ENCODE assay signal across 9 mouse cellular contexts in the genomic region with DNA sequence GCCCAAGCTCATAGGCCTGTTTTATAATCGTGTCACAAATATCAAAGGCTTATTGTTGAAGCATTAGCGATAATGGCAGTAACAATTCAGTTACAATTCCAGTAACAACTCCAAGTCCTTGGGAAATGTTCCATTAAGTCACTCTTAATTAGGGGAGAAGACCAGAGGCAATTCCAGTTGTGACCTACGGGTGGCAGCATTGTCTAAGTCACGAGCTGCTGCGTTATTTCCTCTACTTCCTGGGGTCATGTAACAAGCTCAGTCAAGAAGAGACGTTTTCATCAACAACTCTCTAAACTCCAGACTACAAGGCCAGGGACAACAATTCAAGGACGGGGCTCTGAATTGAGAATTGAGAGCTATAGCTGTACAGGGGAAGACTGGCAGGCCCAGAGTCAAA. TPM values are rescaled to one million over a fixed set of nuclear protein-coding genes. Genes with fewer than 3 reads are reported as not detected.
DNase-seq lines count a peak whose midpoint lies in the region; ATAC-seq and TF ChIP-seq lines count a peak whose summit lies in the region.
"Had no signal": no experiment of that assay in that cellular context is flagged by ENCODE, and none has a peak within 500 bp of the region (broad histone marks: within the 10 kb centered on the region; RNA-seq: fewer than 3 reads in every experiment).

No protein-coding gene starts in this region.

- no peak for TF ChIP-seq POLR2A in CH12.LX (IDR thresholded peaks at IDR 0.05; ENCODE audit: low read depth, low read length)

- peak; percentile 60 for DNase-seq in CH12.LX (ENCODE audit: extremely low read depth)
- peak; percentile 56 to 91 for DNase-seq in adrenal gland, adult (ENCODE audit: inconsistent age in 2 of 2, low spot score in 1 of 2)
- DNase-seq in gastrocnemius, postnatal 10 days: peak; percentile 78
- peak; percentile 68 to 84 for DNase-seq in kidney, postnatal 25 days
- peak; percentile 50 to 66 for DNase-seq in lung, adult 18-20 months
- peak; percentile 93 for DNase-seq in retina, embryonic 14.5 days (ENCODE audit: low spot score)
- peak; percentile 82 for DNase-seq in thymus, postnatal 4 days

- peak; percentile 87 to 94 for TF ChIP-seq CTCF in CH12.LX (conservative IDR thresholded peaks at IDR 0.05 in 1 of 2, IDR thresholded peaks at IDR 0.05 in 1 of 2; ENCODE audit: low read depth in 2 of 2, low read length in 2 of 2)

- H3K36me3 ChIP-seq in CH12.LX (replicated peaks in 1 of 2; ENCODE audit: control insufficient read depth in 1 of 2, insufficient read depth in 1 of 2, low read length in 1 of 2): no peaks in the 10 kb centered on the region
- H3K36me3 ChIP-seq: limb, embryonic 13.5 days had no signal

- no peaks in the 10 kb centered on the region for H3K4me1 ChIP-seq in CH12.LX (ENCODE audit: control insufficient read depth in 1 of 2, insufficient read depth in 2 of 2)
- H3K4me1 ChIP-seq: limb, embryonic 13.5 days had no signal

- peak; percentile 98 for ATAC-seq in common myeloid progenitor, adult 5-6 weeks (replicated peaks; ENCODE audit: low read depth, poor library complexity, severe bottlenecking)

- in situ Hi-C loops in CH12.LX (cut with MboI; ENCODE audit: low pct_ligation_motif_present, low pct_unique_long_range_greater_than_20kb, low sequenced_read_pairs): loop anchor here (5.0 kb wide), 1 partner anchor 227 kb away; no protein-coding TSS in a partner anchor

- H3K27ac ChIP-seq in CH12.LX (ENCODE audit: insufficient read depth, low read depth): no peak overlapping the region
- H3K27ac ChIP-seq: limb, embryonic 13.5 days had no signal

- TF ChIP-seq RAD21 in CH12.LX (IDR thresholded peaks at IDR 0.05; ENCODE audit: low read depth, low read length): peak; percentile 97

- no peak overlapping the region for H3K4me2 ChIP-seq in CH12.LX (ENCODE audit: insufficient read depth, low read depth, poor library complexity, severe bottlenecking)
- H3K4me2 ChIP-seq: limb, embryonic 13.5 days had no signal

- H3K79me2 ChIP-seq in CH12.LX (replicated peaks; ENCODE audit: control insufficient read depth, extremely low read depth, insufficient read depth, poor library complexity, severe bottlenecking): no peaks in the 10 kb centered on the region

- dilution Hi-C loops in CH12.LX (cut with MboI; ENCODE audit: extremely low pct_ligation_motif_present, extremely low pct_unique_long_range_greater_than_20kb, low sequenced_read_pairs): loop anchor here (25.0 kb wide), 1 partner anchor 222 kb away; no protein-coding TSS in a partner anchor

- H3K4me3 ChIP-seq in CH12.LX (replicated peaks in 1 of 3; ENCODE audit: low read depth in 2 of 3, low read length in 2 of 3, poor library complexity in 1 of 3): no peak overlapping the region
- H3K4me3 ChIP-seq: limb, embryonic 13.5 days had no signal

- H3K9ac ChIP-seq in CH12.LX (ENCODE audit: insufficient read depth, low read depth): no peak overlapping the region
- H3K9ac ChIP-seq: limb, embryonic 13.5 days had no signal

- no peak for TF ChIP-seq EP300 in CH12.LX (IDR thresholded peaks at IDR 0.05; ENCODE audit: low read length)

- H3K27me3 ChIP-seq in CH12.LX (replicated peaks): peaks cover 46% of the 10 kb centered on the region

- H3K9me3 ChIP-seq in CH12.LX (replicated peaks; ENCODE audit: low read length): peaks cover 3% of the 10 kb centered on the region
- H3K9me3 ChIP-seq: limb, embryonic 13.5 days had no signal

TF ChIP-seq in CH12.LX, 34 proteins besides CTCF, POLR2A, EP300 and RAD21:
- TF ChIP-seq ETS1 (conservative IDR thresholded peaks at IDR 0.05; ENCODE audit: low read depth, low read length) (no peak), ZC3H11A (IDR thresholded peaks at IDR 0.05; ENCODE audit: low read depth, low read length) (0 out of 2 replicates have a peak, but pooled peaks have one; percentile 8), BHLHE40 (IDR thresholded peaks at IDR 0.05; ENCODE audit: low read depth, low read length) (peak; percentile 42; the same call in 1 of the 2 replicates), JUND (conservative IDR thresholded peaks at IDR 0.05; ENCODE audit: low read depth, low read length) (no peak), SMC3 (IDR thresholded peaks at IDR 0.05; ENCODE audit: low read depth, low read length) (peak; percentile 74), ELF1 (IDR thresholded peaks at IDR 0.05; ENCODE audit: low read depth, low read length) (peak; percentile 70)

RNA-seq across cellular contexts. Expression of gene Mgst3, which starts 21.2 kb away (rescaled TPM):
- total RNA-seq in CH12.LX (2012; rRNA removed) (1.0 and 1.4 TPM in 2 replicates), CH12.LX (2014; rRNA removed) (not detected in 2 replicates)
- polyA plus RNA-seq in CH12.LX (2012; ENCODE audit: insufficient read length, low read depth): not detected in 2 replicates
- 10.4 and 10.7 TPM in 2 replicates for total RNA-seq in common myeloid progenitor, adult 5-6 weeks (2017)
- total RNA-seq in gastrocnemius, postnatal 10 days (2021): 10 to 100 TPM; 25.3 to 27.2 TPM

RNA-seq across cellular contexts. Expression of gene Lrrc52, which starts 51.7 kb away (rescaled TPM):
- total RNA-seq in CH12.LX (2012; rRNA removed) (not detected in 2 replicates), CH12.LX (2014; rRNA removed) (not detected in 2 replicates)
- not detected in 2 replicates for polyA plus RNA-seq in CH12.LX (2012; ENCODE audit: insufficient read length, low read depth)
- total RNA-seq in common myeloid progenitor, adult 5-6 weeks (2017): not detected in 2 replicates
- under 1 TPM; 0.21 to 0.23 TPM for total RNA-seq in gastrocnemius, postnatal 10 days (2021)
